Mouse (Mus musculus): ENCODE results near the gene Phf5a.
A peak's percentile ranks its signal among the peaks of the same experiment; 100 is the strongest.
"Not testable (repeated sequence)": the region's sequence is repeated elsewhere in the genome, so short reads cannot be mapped to it uniquely, and the experiment has no call there.

Gene Phf5a

GRCm38 (mm10) chr15:81871604-81872261 lies at the start of gene Phf5a:
Phf5a (minus strand) TSS chr15:81871911.
- DNase-seq (ENCODE audit: low read depth in 2 of 2, low spot score in 2 of 2), result peak; percentile 77 to 81

- DNase-seq (ENCODE audit: low read depth in 2 of 2, low spot score in 2 of 2), result no peak
Measured at GRCm38 (mm10) chr15:81921255-81921654, 49.5 kb upstream of the Phf5a start.

- no peak for DNase-seq (ENCODE audit: low read depth in 2 of 2, low spot score in 2 of 2)
Measured at GRCm38 (mm10) chr15:81920546-81921217, 49.0 kb upstream of the Phf5a start.

- DNase-seq (ENCODE audit: low read depth in 2 of 2, low spot score in 2 of 2), result no peak
Measured at GRCm38 (mm10) chr15:81919062-81919461, 47.4 kb upstream of the Phf5a start.

GRCm38 (mm10) chr15:81917621-81918463 lies 46.1 kb upstream of the Phf5a start:
- peak; percentile 54 to 69 for DNase-seq (ENCODE audit: low read depth in 2 of 2, low spot score in 2 of 2)

GRCm38 (mm10) chr15:81917201-81917600 lies 45.5 kb upstream of the Phf5a start:
- DNase-seq (ENCODE audit: low read depth in 2 of 2, low spot score in 2 of 2), result no peak

- no peak for DNase-seq (ENCODE audit: low read depth in 2 of 2, low spot score in 2 of 2)
Measured at GRCm38 (mm10) chr15:81915663-81916062, 44.0 kb upstream of the Phf5a start.

- DNase-seq (ENCODE audit: low read depth in 2 of 2, low spot score in 2 of 2), result no peak
Measured at GRCm38 (mm10) chr15:81914668-81915067, 43.0 kb upstream of the Phf5a start.

- DNase-seq (ENCODE audit: low read depth in 2 of 2, low spot score in 2 of 2), result no peak
Measured at GRCm38 (mm10) chr15:81912498-81912897, 40.8 kb upstream of the Phf5a start.

GRCm38 (mm10) chr15:81908767-81909166 lies 37.1 kb upstream of the Phf5a start:
- DNase-seq (ENCODE audit: low read depth in 2 of 2, low spot score in 2 of 2), result not testable (repeated sequence)

- DNase-seq (ENCODE audit: low read depth in 2 of 2, low spot score in 2 of 2), result no peak
Measured at GRCm38 (mm10) chr15:81907953-81908352, 36.2 kb upstream of the Phf5a start.

GRCm38 (mm10) chr15:81904939-81905338 lies 33.2 kb upstream of the Phf5a start:
- peak; percentile 62 to 80 for DNase-seq (ENCODE audit: low read depth in 2 of 2, low spot score in 2 of 2)

GRCm38 (mm10) chr15:81898751-81899150 lies 27.0 kb upstream of the Phf5a start:
- no peak for DNase-seq (ENCODE audit: low read depth in 2 of 2, low spot score in 2 of 2)

GRCm38 (mm10) chr15:81897607-81898285 lies 26.0 kb upstream of the Phf5a start:
- no peak for DNase-seq (ENCODE audit: low read depth in 2 of 2, low spot score in 2 of 2)

- no peak for DNase-seq (ENCODE audit: low read depth in 2 of 2, low spot score in 2 of 2)
Measured at GRCm38 (mm10) chr15:81896407-81896806, 24.7 kb upstream of the Phf5a start.

GRCm38 (mm10) chr15:81894002-81894401 lies 22.3 kb upstream of the Phf5a start:
- no peak for DNase-seq (ENCODE audit: low read depth in 2 of 2, low spot score in 2 of 2)

GRCm38 (mm10) chr15:81891822-81892580 lies 20.3 kb upstream of the Phf5a start:
- DNase-seq (ENCODE audit: low read depth in 2 of 2, low spot score in 2 of 2), result no peak

GRCm38 (mm10) chr15:81891140-81891802 lies 19.6 kb upstream of the Phf5a start:
- DNase-seq (ENCODE audit: low read depth in 2 of 2, low spot score in 2 of 2), result no peak

GRCm38 (mm10) chr15:81889175-81889574 lies 17.5 kb upstream of the Phf5a start:
- no peak for DNase-seq (ENCODE audit: low read depth in 2 of 2, low spot score in 2 of 2)
